Mouse (Mus musculus): Measurements from ENCODE around the gene Fam78a.

The Fam78a gene

DNA sequence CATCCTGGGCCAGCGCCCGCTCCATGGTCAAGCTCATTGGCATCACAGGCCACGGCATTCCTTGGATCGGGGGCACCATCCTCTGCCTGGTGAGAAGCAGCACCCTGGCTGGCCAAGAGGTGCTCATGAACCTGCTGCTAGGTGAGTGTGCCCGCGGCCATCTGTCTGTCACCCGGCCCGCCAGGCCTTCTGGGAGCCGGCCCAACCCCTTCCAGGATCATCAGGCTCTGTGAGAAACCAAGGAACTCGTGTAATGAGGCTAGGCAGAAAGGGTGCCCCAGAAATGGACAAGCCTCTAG, 11.4 kb upstream of the Fam78a start:
- no peak for DNase-seq (ENCODE audit: low read depth, low spot score)

DNA sequence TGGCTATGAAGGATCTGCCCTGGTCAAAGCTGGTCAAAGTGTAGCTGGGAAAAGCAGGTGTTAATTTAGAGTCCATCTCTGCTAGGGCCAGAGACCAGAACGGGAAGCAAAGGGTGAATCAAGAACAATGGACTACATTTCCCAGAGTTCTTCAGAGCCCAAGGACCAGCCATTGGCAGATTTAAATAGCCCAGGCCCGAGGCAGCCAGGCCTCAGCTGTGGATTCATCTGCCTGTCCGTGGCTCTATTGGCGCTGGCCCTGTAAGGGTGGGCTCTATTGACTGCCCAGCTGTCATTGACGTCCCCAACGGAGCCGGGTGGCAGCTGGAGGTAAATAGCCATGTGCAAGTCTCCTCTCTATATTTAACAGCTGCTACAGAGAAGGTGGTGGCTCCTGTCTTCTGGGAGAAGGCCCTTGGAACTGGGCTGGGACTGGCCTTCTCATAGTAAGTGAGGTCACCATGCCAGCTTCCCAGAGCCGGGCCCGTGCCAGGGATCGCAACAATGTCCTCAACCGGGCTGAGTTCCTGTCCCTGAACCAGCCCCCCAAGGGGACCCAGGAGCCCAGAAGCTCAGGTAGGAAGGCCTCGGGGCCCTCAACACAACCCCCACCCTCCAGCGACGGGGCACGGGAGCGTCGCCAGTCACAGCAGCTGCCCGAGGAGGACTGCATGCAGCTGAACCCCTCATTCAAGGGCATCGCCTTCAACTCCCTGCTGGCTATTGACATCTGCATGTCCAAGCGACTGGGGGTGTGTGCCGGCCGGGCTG, 10.9 kb upstream of the Fam78a start, which contains the start of gene Plpp7:
TSS of gene Plpp7 (plus strand) at position 178 of the 771 bp plus-strand sequence.
- peak; percentile 56 for DNase-seq (ENCODE audit: low read depth, low spot score)

DNA sequence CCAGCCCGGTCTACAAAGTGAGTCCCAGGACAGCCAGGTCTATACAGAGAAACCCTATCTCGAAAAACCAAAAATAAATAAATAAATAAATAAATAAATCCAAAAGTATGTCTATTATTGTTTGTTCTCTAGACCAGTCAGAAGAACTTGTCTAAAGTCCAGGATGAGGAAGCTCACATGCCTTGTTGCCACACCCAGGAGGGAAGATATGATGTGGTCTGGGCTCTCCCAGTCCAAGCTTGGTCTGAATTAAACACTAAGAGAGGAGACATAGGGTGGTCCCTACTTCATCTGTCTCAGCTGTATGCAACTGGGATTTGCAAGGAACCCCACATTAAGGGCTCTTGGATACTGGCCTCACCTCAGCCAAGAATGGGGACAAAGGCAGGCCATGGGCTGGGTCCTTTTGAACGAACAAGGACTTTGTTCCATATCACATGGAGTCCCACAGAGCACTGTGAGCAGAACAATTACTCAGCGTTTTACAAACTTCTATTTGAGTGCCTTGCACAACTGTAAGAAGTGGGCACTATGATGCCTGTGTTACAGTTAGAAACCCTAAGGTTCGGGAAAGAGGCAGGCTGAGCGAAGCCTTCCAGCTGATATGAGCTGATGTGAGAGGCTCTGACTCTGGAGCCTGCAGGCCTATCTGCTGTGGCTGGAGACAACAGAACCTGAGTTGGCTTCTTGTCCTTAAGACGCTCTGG, 9.5 kb upstream of the Fam78a start:
- DNase-seq (ENCODE audit: low read depth, low spot score) = no peak

DNA sequence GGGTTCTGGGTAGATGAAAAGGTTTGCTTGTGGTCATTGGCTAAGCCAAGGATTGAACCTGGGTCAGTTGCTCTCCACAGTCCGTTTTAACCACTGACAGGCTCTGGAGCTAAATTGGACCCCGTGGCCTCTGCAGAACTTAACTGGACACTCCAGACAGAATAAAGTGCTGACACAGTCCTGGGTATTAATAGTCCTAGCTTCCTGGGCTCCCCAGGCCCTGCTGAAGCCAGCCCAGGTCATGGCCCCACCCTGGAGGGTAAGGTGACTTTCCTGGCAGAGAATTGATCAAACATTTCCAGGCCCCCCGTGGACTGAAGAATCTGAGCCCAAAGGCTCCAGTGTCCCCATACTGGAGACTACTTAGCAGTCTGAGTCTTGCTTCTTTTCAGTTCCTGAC, 7.3 kb upstream of the Fam78a start:
- DNase-seq (ENCODE audit: low read depth, low spot score) = no peak

DNA sequence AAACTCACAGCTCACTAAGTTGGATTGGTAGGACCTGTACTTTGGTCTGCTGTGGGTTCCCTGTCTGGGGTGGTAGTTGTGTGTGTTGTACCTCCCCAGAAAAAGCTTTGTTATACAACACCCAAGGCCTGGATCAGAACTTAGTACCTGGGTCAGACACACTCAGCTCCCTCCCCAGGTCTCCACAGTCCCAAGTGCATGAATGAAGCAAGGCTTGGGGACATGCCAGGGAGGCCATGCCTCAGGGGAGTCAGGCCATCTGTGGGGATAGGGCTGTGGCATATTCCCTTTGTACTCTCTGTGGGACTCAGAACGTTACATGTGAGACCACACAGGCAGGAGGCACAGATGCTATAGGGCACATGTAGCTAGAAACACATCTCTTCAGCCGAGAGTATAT, 5.5 kb upstream of the Fam78a start:
- DNase-seq (ENCODE audit: low read depth, low spot score) = no peak

DNA sequence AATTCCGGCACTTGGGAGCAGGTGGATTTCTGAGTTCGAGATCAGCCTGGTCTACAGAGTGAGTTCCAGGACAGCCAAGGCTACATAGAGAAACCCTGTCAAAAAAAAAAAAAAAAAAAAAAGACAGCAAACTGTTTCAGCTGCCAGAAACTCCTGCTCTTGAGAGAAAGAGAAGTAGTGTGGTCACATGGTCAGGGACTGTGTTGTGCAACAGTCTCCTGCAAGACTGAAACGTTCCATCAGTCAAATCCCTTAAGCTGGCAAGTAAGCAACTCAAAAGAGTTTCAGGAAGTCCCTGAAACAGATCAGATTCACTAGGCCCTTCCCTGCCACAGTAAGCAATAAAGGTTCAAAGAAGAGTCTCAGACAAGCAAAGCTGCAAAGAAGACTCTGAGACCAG, 4.9 kb upstream of the Fam78a start:
- no peak for DNase-seq (ENCODE audit: low read depth, low spot score)

DNA sequence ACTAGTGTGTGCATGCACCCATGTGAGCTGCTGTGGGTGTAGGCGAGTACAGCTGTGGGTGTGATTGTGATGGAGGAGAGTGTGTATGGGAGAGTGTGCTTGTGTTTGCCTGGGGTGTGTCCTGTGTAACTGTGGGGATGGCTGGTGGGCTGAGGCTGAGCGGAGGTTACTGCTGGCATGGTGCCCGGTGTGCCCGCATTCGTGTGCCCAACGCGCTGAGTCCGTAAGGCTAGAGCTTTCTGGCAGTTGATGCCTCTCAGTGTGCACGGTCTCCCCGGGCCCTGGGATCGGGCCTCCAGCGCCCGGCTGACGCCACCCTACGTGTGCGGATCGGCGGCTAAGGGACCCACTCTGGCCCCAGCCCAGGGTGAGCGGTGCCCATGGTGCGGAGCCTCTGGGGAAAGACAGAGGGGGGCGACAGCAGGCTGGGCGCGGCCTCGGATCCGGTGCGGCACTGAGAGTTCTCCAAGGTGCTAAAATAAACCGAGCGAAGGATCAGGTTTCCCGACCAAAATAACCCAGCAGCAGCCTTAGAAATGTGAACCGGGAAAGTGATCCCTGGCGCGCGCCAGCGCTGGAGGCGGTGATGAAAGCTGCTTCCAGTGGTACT, 3.8 kb upstream of the Fam78a start:
- no peak for DNase-seq (ENCODE audit: low read depth, low spot score)

DNA sequence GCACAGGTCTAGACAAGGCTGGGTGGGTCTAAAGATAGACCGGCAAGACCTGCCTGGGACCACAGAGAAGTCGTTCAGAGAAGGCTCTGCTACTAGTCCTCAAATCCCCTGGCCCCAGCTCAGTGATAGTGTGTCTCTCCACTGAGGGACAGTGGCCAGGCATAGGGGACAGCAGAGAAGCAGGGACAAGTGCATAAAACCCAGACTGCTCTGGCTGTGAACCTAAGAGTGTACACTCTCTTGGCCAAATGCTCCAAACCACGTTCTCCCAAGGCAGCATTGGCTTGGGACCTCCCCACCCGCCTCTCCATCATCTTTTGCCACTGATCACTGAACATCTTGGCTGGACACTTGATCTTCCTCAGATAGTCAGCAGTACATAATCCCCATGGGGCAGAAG, 2.9 kb upstream of the Fam78a start:
- no peak for DNase-seq (ENCODE audit: low read depth, low spot score)

DNA sequence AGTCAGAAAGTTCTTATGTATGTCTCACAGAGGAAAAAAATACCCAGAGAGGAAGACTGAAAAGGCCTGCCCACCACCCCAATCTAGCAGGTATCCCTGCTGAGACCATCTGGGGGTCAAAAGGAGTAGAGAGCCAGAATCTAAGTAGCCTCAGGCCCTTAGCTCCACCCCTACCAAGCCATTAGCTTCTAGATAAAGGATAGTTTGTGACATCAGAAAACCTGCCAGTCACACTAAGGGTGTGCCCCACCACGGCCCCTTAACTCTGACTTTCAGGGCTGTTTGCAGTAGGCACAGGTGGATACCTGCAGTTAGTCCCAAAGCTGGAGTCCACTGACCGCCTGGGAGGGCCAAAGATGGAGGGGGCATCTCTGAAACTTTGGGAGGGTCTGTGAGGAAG, 574 bp upstream of the Fam78a start:
- no peak for DNase-seq (ENCODE audit: low read depth, low spot score)

DNA sequence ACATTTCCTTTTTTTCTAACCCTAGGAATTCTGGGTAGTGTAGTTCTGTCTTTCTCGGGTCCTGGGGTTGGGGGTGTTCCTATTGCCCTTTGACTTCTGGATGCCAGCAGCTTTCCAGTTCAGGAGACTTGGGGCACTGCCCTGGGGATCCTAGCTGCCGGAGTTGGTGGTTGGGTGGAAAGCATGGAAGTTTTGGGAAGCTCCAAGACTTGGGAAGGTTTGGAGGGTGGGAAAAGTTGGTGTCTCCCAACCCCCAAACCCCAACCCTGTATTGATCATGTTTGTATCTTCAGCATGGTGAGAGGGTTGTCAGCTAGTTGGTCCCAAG, 179 bp upstream of the Fam78a start:
- DNase-seq (ENCODE audit: low read depth, low spot score) = no peak

DNA sequence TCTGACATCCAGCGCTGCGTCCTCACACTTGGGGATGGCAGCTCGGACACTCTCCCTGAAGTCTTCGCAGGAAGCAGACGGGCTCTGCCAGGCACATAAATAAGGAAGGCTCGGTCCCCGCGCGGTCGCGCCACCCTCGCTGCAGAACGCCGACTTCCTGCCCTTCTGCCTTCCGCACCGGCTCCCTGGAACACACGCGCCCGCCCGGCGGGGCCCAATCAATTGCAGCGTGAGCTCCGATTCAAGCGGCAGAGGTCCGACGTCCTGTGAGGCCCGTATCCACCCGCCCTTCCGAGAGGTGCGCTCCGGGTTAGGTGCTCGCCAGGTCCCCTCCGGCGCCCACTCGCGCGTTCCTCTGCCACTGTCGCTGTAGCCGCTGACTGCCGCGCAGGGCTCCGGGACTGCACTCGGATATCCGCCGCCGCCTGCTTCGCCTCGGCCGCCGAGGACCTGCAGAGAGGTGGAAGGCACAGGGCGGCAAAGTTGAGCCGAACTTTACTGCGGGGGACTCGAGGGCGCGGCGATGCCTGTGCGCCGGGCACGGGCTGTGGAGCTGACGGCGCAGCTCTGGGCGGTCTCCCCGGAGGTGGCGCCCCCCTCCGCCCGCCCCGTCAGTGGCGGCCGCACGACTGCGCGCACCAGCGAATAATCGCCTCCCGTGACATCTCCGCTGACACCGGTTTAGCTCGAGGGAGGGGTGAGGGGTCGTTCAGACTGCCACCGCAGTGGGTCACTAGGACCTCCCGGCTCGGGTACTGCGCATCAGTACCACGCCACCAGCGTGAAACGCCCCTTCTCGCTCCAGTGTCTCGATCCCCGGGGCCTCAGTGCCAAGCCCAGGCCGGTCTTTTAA, 1.3 kb downstream of the Fam78a start:
- no peak for DNase-seq (ENCODE audit: low read depth, low spot score)

DNA sequence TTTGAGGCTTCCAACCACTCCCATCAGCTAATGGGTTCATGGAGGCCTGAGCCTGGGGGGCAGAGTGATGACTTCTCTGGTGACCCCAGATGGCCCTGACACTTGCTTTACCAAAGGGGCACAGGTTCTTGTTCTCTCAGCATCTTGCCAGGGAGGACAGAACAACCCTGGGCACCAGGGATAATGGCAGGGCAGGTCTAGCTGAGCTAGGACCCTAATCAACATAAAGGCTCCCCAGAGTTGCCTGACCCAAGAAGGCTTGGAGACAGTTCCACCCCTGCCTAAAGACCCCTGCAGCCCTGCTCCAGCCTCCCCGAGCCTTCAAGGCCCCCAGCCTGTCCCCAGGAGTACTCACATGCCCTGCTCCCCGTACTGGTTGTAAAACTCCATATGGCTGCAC, 2.4 kb downstream of the Fam78a start:
- no peak for DNase-seq (ENCODE audit: low read depth, low spot score)

DNA sequence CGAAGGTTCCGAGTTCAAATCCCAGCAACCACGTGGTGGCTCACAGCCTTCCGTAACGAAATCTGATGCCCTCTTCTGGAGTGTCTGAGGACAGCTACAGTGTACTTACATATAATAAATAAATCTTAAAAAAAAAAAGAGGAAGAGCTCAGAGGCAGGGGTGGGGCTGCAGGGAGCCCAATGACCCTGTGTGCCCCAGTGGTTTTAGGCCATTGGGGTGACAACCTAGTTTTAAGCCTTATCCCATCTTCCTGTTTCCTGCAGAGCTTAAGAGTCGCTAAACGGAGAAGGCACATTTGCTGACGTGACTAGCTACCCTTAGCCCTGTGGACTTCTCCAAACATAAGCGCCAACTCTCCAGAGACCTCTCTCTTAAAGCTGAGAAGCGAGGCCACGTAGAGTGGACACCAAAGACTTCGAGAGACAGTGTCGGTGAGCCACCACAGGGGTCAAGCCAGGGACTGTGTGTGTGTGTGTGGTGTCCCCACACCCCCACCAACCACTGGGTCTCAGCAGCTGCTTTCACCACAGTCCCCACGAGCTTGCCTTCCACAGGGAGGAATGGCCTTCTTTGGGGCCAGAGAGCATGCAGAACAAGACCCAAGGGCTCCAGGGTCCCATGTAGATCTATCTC, 3.2 kb downstream of the Fam78a start:
- DNase-seq (ENCODE audit: low read depth, low spot score) = no peak

DNA sequence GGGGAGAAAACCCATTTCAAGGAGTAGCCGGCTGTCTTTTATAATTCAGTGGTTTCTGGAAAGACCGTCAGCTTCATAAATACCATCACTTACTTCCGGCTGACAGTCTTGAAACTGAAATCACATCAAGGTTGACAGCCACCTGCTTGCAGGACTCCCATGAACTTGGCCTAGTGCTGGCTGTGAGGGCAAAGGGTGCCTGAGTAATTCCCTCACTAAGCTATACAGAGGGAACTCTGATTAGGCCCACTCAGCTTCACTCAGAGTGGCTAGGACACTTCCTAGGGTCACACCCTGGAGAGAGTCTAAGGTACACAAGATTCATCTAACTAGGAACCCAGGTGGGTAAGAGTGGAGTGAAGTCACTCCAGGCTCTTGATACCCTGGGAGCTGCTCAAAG, 4.0 kb downstream of the Fam78a start:
- no peak for DNase-seq (ENCODE audit: low read depth, low spot score)

DNA sequence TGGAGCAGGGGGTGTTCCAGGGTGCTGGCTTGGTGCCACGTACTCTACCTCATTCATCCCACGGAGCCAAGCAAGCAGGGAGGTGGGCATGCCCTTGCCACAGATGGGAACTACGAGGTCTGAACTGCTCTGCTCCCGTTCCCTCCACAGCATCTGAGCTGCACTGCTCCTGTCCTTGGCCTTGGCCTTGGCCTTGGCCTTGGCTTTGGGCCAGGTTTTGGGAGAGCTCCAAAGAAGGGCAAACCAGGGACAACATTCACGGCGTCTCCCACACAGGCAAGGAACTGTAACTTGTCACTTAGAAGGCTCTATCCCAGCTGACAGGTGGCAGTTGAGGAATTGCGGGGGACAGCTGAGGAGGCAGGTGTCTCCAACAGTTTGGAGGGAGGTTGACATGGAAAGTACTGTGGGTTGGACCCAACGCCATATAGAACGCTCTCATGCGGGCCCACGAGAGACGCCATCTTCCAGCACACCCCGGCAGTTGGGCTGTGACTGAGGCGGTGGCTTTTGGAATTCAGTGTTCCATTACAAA, 5.4 kb downstream of the Fam78a start:
- no peak for DNase-seq (ENCODE audit: low read depth, low spot score)

DNA sequence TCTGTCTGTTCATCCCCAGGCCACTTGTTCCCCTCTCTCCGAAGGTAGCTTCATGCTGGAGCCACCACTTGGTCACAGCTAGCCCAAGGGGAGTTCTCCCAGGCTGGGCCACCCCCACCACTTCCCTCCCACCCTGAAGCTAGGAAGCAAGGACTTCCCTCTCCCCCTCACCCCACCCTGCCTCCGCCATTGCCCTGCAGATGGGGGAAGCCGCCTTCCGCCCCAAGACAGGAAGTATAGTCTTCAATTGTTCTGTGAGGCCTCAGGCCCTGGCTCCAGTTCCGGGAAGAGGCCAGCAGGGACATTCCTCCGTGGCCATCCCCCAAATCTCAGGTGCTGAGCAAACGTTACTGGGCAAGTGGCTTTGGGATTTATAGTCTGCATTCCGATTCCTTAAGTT, 6.1 kb downstream of the Fam78a start:
- no peak for DNase-seq (ENCODE audit: low read depth, low spot score)

DNA sequence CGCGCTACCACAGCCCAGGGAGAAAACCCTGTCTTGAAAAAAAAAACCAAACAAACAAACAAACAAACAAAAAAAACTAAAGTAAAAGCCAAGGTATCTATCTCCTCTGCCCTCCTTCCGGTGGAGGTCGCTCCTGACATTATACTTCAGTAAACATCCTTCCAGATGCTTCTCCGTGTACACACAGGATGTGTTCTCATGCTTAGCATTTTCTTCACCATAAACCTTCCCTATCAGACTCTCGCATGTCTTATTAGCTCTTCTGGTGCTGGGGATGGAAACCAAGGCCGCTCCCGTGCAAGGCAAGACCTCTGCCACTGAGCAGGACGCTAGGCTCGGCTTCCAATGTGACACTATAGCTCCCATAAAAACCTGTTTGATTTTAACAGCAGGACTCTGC, 6.9 kb downstream of the Fam78a start:
- no peak for DNase-seq (ENCODE audit: low read depth, low spot score)

DNA sequence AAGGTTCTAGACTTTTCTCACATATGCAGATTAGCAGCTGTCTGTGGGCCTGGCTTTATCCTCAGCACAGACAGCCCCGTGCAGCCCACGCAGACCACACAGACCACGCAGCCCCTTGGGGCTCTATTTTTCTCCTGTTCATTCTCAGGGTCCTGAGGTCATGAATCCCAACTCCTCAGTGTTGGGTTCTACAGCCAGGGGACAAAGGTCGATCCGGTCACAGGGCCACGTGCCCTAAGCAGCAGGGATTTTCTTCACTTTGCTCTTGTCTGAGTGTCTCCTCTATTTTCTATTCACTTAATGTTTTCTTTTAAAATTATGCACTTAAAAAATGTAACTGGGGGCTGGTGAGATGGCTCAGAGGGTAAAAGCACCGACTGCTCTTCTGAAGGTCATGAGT, 9.3 kb downstream of the Fam78a start:
- DNase-seq (ENCODE audit: low read depth, low spot score) = no peak

DNA sequence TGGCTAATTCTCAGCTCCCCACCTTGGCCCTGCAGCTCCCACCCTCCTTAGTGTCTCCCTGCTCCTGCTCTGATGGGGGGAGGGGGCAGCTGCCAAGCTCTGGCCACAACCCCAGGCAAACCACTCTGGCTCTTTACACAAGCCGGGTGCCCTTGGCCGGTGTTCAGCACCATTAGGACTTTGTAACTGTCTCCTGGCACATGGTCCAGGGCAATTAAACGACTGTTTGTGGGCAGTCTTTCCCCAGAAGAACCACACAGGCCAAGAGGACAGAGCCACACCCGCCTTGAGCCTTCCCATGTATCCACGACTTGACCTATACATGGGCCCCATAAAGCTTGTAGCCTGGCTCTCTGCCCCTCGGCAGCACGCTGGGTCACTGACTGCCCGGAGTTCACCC, 10.3 kb downstream of the Fam78a start:
- no peak for DNase-seq (ENCODE audit: low read depth, low spot score)

DNA sequence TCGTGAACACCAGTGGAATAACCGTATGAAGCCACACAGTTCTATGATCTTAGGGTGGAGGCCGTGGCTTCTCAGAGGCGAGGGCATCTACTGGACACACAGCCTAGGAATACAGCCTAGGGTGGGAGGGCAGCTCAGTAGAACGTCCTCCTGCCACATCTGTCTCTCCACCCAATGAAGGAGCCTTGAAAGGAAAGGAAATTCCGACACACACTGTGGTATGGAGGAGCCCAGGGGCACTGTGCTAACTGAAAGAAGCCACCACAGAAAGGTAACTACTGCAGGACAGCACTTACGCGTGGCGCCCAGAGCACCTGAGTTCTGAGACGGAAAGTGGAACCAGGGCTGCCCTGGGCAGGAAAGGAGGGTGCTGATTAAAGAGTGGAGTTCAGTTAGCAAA, 13.9 kb downstream of the Fam78a start:
- DNase-seq (ENCODE audit: low read depth, low spot score) = no peak

DNA sequence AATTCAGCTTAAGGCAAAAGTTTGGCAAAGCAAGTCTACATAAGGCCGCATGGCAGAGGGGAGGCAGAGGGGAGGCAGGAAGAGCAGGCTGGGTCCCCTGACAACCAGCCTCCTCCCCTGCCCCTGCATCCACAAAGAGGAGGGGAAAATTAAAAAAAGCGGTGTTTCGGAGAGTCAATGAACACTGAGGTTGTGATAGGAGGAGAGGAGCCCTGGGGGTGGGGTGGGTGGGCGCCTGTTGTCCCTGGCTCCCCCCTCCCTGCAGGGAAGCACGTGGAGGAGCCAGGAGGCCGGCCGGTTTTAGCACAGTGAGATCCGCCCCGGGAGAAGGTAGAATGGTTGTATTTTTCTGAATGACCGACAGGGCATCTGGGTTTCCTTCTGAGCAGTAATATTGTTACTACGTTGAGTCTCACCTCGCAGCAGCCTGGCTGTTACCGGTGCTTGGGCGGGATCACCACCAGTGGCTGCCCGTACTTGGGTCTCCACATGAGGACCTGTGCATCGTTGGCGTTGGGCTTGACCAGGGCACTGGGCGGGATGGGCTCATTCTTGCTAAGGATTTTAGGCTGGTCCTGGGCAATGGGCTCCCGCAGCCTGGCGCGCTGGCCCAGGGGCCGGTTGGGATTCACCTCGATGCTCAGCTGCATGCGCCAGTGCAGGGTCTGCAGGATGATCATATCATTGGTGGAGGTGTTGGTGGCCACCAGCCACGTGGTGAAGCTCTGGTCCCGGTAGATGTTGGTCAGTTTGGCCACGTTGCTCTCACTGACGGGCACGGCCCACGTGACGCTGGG, 15.6 kb downstream of the Fam78a start:
- DNase-seq (ENCODE audit: low read depth, low spot score) = no peak
